Mouse (Mus musculus) frontal cortex, postnatal 14 days (tissue): ENCODE results near the gene Pdx1.
A peak's percentile ranks its signal among the peaks of the same experiment; 100 is the strongest.

Source experiments
- DNase-seq, 2 experiments: peaks; one replicate each; pipeline ENCODE4 v3.0.0; 2022; ENCODE audit warnings: low spot score in 2 of 2

The Pdx1 gene

DNA sequence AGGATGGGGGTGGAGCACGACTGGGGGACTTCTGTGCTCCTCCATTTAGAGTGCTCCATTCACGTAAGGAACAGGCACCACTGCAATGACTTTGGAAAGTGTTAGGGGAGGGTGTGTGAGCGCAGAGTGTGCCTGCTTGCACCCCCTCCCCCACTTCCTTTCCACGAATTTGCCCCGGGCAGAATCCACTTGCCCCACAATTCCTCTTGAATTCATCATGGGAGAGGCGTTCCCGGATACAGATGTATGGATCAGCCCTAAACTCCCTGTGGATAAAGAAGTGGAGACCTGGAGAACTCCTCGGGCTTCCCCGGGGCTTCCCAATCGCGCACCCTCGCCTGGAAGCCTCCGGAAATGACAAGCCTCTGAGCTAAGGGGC is 7.8 kb downstream of the Pdx1 start:
- DNase-seq, result no peak

DNA sequence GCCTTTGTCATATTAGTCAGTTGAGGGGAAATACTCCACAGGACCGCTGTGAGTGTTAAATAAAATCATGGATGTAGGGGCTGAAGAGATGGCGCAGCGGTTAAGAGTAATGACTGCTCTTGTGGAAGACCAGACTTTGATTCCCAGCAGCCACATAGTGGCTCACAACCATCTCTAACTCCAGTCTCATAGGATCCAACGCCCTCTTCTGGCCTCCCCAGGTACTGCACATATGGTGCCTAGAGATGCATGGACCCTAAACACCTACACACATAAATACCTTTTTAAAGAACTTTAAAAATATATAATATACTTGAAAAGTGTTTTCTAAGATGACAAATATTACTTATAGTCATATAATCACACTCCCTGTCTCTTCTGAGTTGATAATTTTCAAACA is 14.6 kb downstream of the Pdx1 start:
- DNase-seq, result no peak

DNA sequence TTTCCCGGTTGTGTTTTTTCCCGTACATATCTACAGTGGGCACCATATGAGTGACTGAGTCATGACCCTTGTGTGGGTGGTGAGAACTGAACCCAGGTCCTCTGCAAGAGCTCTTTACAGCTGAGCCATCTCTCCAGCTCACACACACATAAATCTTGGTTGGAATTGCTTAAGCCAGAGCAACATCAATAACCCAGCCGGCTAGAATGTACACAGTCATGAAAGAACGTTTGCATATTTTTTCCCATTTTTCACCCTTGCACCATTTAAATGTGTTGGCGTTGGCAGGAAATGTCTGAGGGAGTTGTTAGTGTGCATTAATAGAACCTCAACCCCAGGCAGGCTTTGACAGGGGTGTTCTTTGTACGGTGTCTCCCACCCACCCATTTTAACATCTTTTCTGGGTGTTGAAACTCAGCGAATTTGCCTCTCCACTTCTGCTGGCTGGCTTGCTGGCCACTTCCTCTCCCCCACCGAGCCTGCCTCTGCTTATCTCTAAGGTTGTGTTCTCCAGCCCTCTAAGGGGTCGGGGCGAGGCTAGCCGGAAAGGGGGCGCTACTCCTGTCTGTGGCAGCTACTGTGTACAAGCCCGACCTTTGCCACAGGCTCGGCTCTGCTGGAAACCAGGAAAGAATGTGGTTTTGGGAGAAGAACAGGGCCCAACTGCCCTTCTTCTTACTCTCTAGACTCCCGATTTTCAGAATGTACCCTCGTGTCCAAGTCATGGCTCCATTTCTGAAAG is 22.2 kb downstream of the Pdx1 start:
- DNase-seq, result no peak

DNA sequence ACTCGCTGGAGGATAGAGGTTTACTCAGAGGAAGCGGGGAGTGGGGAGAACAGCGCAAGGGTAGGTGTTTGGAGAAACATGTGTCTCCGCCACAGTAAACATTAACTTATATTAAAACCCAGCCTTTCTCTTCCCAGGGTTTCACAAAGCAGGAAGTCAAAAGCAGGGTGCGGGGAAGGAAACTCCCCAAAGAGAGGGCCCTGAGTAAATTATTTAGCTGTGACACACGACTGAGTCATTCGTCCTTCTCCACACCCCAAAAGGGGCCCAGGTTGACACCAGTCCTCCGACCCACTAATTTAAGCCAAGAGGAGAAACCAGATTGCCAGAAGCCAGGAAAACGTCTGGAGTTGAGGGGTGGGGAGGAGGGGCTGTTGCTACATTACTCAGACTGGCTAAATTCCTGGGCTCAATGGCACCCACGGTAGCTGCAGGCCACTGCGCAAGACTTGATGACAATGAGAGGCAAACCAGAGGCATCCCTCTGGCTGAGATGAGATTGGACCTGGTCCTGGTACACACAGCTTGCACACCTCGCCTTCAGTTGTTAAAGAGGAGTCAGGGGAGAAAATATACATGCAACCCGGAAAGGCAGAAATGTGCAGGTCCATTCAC is 22.9 kb downstream of the Pdx1 start:
- DNase-seq, result no peak

DNA sequence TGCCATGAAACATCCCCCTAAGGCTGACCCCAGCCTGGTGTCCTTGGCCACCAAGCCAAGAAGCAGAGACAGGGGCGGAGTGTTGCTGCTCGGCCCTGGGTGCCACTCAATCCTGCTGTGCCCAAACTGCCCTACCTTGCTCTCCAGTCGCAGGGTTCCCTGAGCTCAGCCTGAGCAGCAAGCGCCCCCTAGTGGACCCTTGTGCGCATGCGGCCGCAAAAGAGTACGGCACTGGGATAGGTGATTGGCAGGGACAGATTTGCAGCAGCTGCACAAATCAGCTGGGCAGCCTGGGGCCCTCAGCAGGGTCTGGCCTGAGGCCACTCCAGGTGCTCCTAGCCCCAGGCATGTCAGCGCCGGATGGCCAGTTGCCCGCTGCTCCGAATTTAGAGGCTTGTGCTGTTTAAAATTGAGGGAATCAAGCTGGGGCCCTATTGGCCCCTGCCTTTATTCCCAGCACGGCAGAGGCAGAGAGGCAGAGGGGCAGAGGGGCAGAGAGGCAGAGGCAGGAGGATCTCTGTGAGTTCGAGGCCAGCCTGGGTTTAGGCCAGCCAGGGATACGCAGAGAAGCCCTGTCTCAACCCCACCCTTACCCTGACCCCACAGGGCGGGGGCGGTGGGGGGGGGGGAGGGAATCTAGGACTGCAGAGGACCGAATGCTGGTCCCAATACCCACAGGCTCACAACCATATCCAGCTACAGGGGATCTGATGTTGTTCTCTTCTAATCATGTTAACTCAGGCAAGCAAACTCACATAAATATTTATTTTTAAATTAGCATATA is 23.6 kb downstream of the Pdx1 start:
- peak in 1 of 2 experiments; percentile 38 for DNase-seq

DNA sequence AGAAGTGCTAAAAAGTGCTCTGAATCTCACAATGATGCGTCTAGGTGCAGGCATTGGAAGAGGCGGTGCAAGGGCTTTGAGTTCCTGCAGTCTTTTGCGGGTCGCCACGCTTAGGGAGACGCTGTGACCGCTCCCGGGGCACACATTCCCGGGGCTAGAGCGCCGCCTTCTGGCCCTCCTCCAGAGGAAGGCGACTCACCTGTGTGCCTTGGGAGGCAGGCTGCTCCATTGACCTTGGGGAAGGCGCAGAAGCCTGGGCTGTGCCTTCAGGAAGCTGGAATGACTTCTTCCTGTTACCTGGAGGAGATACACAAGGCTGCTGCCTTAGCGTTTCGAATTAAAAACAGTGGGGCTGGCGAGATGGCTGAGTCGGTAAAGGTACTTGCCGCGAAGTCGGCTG is 24.4 kb downstream of the Pdx1 start:
- DNase-seq, result no peak

DNA sequence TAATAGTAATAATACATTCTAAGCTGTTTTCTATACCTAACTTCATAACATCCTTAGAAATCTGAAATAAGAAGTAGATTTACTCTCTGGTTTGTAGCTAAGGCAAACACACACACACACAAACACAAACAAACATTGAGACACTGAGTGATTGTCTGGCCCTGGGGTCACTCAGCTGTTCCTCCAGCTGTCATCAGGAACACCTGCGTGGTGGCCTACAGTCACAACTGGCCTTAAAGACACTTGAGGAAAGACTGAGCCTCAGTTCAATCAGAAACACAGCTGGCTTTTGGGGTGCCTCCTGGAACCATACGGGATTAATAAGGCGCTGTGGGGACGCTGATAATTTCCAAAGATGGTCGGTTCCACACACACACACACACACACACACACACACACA is 27.5 kb downstream of the Pdx1 start:
- no peak for DNase-seq

DNA sequence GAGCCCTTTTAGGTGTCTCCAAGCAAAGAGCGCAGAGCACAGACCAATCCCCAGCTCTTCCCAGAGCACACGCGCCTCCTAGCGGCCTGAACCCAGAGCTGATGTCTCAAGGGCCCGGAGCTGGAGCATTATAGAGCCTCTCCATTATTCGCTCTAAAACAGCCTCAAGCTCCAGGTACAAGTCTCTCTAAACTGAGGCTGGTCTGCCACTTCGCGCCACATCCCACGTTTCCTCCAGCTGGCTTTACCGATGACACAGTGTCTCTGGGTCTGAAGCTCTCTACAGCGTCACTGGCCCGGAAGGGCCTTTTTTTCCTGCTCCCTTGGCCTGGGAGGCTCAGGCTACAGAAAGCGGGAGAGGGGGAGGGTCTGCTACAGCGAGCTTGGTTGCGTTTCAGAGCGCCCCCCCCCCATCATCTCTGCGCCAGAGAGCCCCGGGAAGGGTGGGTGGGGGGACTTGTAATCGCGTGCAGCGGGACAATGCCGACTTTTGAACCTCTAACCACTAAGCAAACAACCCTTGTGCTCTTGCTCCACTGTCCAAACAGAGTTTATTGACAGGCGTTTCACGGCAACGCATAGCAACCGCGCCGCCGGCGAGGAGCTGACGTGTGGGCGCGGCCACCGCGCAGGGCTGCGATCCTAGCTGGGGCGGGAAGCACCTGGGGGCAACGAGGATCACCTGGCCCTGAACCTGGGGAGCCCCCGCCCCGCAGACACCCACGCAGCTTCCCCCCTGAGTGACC is 29.7 kb downstream of the Pdx1 start:
- no peak for DNase-seq

DNA sequence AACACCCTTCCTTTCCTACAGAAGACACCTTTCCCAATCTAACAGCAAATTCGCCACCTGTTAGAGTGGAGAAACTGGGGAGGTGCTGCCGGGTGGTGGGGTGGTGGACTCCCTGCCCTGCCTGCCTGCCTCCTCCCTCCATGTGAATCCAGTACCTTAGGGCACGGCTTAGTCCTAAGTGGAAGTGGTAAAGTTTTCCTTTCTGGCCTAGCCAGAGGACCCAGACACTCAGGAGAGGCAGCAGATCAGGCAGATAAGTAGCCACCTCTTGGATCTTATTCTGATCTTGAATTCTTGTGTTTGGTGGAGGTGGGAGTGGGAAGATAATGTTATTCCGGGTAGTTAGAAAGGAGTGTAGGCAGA is 30.2 kb downstream of the Pdx1 start:
- DNase-seq, result no peak

DNA sequence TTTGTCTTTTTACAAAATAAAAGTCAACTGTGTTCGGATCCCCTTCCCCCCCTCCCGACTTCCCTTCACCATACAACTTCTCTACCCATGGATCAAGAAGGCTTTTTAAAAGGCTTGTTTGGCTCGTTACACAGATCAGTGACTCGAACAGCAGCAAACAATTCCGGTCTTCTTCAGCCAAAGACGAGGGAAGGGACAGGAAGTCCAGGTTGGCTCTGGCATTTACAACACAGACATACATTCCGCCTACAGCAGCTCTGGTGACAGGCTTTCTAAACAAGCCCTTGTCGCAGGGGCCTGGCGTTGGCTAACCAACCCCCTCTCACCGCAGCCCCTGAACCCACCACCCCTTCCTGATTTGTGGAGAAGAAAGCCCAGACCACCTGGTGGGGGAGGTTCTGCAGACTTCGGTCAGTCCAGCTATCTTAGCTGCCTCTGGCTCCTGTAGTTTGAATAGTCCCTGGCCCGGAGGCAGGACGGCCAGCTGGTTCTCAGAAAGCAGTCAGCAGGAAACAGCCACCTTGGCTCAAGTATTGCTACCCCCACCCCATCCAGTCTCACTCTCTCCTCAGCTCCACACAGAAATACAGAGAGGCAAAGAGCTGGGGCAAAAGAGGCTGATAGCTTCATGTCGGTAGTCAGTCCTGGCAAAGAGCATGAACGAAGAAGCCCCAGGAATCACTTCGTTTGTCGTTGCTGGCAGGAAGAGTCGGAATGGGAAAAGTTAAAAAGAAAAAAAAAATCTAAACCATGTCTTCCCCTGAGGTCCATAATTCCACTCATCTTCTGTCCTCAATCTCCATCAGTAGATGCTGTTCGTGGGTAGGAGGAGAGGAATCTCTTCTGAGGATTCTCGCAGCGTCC is 31.4 kb downstream of the Pdx1 start:
- DNase-seq, result no peak

DNA sequence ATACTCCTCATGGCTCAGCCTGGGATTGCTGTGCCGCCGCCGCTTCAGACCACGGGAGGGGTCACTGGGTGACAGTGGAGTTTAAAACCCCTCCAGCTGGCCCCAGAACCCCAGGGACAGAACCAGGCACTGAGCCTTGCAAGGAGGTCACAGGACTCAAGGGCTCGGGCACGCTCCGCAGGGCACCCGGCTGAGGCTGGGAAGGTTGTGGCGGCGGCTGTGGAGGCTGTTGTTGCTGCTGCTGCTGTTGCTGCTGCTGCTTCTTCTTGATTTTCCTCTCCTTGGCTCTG is 32.0 kb downstream of the Pdx1 start:
- DNase-seq, result no peak

DNA sequence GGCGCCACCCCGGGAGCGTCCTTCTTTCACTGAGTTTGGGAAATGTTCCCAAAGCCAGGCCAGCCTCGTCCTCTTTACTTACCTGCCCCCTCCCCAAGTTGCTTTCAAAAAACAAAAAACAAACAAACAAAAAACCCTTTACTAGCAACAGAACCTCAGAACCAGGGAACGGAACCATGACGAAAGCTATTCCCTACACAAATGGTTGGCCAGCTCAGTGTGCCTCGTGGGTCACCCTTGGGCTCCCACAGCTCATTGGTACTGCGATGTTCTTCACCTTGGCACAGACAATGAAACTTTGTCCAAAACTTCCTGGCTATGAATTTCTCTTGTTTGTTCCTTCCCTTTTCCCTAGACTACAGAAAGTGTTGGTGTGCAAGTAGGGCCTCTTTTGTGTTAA is 32.4 kb downstream of the Pdx1 start:
- no peak for DNase-seq

DNA sequence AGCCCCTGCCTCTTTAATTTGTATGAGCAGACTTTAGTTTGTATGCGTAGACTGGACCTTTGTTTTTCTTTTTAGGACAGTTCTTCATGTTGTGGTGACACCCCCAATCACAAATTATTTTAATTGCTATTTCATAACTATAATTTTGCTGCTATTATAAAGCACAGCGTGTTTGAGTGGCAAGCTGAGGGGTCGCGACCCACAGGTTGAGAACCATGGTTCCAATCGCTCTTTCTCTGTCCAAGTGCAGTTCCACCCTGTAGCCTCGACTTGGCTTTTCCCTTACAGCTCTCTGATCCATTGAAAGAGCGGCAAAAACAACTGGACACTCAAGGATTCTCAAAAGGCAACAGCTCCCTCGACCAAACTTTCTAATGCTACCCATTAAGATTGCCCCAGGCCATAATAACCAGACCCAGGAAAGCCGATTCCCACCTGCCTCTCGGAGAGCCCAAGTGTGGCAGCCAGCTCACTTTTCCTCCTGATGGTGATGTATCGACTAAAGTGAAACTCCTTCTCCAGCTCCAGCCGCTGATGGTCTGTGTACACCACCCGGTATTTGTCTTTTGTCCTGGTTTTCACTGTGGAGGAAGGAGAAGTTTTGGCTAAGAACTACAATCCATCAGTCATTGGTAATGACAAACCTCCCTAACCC is 33.1 kb downstream of the Pdx1 start:
- DNase-seq, result no peak

DNA sequence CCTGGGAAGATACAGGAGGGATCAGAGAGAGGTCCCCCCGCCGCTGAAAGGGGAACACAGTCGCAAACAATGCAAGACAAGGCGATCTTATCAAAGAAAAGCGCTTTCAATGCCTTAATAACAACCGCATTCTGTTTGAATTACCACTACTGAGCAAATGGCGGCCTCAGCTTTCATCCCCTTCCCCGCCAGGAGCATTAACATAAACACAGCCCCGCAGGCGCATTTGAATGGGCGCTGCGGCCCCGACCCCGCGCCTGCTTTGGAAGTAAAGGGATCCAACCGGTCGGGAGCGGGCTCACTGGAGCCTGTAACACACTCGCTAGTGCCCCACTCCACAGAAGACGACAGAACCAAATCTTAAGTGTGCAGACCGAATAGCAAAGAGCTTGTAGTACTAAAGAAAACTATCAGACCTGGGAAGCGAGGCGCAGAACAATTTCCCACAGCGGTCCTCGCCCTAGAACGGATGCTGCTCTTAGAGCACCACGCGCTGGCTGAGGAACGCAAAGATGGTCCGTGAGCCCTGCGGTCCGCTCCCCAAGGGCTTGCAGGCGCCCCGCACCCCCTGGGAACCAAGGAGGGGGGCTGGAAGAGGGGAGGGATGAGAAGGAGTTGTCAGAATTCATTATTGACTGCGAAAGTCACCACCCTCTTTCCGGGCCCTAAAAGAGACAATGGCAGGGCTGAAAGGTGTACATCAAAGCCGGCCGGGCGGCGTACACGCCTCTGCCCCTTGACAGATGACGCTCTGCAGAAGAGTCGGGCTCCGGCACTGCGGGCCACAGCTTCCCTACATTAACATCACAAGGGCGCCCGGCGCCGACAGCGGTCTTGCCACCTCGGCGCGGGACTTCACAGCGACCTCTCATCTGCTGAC is 34.8 kb downstream of the Pdx1 start:
- no peak for DNase-seq

DNA sequence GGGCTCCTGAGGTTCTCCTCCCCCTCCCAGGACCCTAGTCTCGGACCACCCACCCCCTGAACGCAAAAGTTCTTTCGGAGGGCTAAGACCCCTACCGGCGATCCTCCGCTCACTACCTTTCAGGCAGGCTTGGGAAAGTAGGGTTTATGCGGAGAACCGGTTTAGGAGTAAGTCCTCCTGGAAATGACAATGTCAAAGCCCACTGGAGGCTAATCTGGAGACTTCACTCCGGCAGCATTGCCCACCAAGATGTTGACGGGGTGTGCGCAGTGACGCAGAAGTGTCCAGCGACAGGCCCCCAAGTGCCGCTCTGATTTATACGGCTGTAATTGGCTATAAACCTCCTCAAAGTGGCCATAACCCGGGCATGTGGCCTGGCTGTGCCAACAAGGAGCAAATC is 35.4 kb downstream of the Pdx1 start:
- DNase-seq, result no peak

DNA sequence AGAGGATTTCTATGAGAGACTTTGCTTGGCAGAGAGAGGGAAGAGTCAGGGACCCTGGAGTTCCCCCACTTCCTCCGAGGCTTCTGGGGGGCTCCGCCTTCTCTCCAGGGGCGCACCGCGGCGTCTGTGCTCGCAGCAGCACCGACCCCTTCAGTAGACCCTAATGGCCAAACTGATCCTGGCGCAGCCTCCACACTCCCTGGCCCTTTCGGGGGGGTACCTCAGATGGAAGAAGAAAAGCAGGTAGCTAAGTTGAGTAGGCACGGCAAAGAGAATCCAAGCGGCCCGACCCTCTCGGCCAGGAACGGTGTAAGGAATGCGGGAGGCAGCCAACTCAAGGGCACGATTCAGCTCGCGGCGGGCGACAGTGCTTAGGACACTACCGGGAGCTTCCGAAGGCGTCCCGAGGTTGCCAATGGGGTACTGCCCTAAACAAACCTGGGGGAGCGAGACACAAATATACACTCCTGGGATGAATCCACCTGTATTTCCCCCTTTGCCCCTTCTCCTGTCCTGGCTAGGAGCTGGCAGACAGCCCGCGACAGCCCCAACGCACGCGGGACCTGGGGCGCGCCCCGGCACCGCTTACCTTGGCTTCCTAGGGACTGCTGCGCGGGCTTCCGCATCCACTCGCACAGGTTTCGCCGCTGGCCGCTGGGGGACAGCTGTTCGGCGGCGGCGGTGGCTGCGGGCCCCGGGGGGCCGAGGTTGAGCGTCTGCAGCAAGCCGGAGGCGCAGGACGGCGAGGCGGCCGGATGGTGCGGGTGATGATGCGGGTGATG is 36.3 kb downstream of the Pdx1 start:
- no peak for DNase-seq

DNA sequence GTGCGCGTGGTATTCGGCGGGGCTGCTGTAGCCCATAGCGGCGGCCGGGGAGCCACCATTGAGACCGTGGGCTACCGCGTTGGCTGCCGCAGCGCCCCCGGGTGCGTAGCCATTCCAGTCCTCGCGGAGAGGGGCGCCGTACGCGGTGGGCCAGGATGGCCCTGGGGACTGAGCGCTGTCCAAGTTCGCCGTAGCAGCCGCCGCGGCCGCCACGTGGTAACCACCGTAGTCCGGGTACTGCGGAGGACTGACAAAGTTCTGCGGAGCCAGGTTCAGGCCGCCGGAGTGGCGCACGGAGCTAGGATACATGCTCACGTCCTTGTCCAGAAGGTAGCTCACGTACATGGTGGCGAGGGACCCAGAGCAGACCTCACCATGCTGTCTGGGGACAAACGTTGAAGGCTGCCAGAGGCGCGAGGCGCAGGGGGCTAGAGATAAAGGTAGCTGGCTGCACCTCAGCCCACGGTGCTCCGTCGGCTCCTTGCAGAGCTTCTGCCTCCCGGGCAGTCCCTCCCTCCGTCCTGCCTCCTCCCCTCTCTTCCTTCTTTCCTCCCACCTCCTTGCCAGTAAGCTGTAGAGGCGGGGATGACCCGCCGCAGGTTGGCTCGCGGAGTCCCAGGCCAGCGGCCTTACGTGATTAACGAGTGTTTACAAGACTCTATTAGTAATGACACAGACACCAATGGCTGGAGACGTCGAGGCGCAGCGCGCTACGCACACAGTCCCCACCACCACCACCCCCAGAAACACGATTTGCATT is 37.1 kb downstream of the Pdx1 start, which contains the start of gene Cdx2:
Gene Cdx2 (minus strand): TSS at position 633 of the 760 bp plus-strand sequence.
- no peak for DNase-seq

DNA sequence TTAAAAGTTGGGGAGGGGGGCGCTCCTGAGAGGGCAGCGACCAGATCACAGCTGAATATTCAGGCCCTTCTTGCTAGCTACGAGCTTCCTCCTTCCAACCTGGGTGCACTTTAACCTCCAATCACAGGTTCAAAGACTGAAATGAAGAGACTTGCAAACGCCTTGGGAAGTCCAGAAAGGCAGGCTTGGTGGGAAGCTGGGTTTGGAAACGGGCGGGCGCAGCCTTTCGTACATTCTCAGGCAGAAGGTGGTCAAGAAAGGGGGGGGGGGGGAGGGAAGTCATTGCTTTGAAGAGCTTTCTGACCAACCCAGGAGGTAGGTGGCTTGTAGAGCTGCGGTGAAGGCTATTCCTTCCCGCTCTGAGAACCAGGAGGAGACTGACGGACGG is 37.6 kb downstream of the Pdx1 start:
- no peak for DNase-seq

DNA sequence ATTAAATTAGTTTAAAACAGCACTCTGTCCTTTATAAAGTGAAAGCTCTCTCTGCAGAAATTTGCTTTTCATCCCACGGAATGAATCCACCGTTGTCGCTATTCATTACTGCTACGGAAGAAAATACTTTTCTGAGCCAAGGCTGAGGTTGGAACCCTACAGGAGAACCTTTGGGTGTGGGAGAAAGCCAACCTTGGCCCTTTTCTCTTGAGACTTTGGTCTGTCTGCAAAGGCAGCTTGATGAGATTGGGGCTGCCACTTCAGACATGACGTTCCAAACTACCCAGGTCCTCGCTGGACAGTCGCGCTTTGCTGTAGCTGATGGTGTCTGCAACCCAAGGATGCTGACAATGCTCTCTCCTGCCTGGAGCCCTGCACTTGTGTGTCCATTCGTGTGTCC is 38.7 kb downstream of the Pdx1 start:
- DNase-seq, result no peak
